Mouse (Mus musculus): Measurements from ENCODE around the gene Mthfsl. TPM values are rescaled to one million over a fixed set of nuclear protein-coding genes. Genes with fewer than 3 reads are reported as not detected.

Mthfsl gene
- polyA plus RNA-seq, 1 experiment from 2014 or later, result 33.8 TPM

Other genes with a start within 250 kb of the Mthfsl start
- gene Syncrip, start 237.7 kb downstream of the Mthfsl start, polyA plus RNA-seq (2016; fragmentation: Nextera tagmentation; extraction: Ambion mirVana), result 125 and 132 TPM in 2 replicates
- 5.2 and 9.1 TPM in 2 replicates for gene Zfp949, start 172.3 kb downstream of the Mthfsl start, polyA plus RNA-seq (2016; fragmentation: Nextera tagmentation; extraction: Ambion mirVana)
- 0.13 and 0.15 TPM in 2 replicates for gene Trim43a, start 139.4 kb downstream of the Mthfsl start, polyA plus RNA-seq (2016; fragmentation: Nextera tagmentation; extraction: Ambion mirVana)
- gene Bcl2a1d, start 11.6 kb upstream of the Mthfsl start, polyA plus RNA-seq (2016; fragmentation: Nextera tagmentation; extraction: Ambion mirVana), result not detected in 2 replicates
- 0.21 TPM in 1 of 2 replicates, not detected in the other for gene Trim43c, start 118.9 kb upstream of the Mthfsl start, polyA plus RNA-seq (2016; fragmentation: Nextera tagmentation; extraction: Ambion mirVana)
- gene Bcl2a1a, start 236.6 kb upstream of the Mthfsl start, polyA plus RNA-seq (2016; fragmentation: Nextera tagmentation; extraction: Ambion mirVana), result not detected in 2 replicates

Data from limb, embryonic 10.5 days (tissue).